Mouse (Mus musculus) thymus, postnatal 14 days (tissue): ENCODE measurements around the gene Itga6.
"Not testable (repeated sequence)": the region's sequence is repeated elsewhere in the genome, so short reads cannot be mapped to it uniquely, and the experiment has no call there.

Source experiments
- DNase-seq: peaks from one replicate; pipeline ENCODE4 v3.0.0; 2021

The Itga6 gene

GRCm38 (mm10) chr2:71898335-71898856 lies 153.0 kb downstream of the Itga6 start:
- DNase-seq: peak; percentile 32

- DNase-seq: no peak
These were observed 154.5 kb downstream of the Itga6 start for GRCm38 (mm10) chr2:71899886-71900285.

DNA sequence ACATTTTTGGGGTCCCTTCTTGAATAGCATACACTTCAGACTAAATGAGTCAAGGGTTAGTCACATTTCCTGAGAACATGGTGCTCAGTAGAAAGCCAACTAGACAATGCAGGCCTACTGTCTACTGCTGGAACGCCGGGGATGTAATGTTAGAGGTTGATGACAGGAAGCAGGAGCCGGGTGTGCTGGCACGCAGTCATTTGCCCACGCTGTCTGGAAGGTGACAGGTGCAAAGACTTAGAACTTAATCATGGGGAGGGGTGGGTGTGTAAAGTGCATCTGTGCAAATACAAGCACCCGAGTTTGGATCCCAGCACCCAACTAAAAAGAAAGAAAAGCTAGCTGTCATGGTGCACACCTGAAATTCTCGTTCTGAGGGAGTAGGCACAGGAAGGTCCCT lies 159.7 kb downstream of the Itga6 start:
- no peak for DNase-seq

GRCm38 (mm10) chr2:71906356-71906755 lies 160.9 kb downstream of the Itga6 start:
- not testable (repeated sequence) for DNase-seq
